Mouse (Mus musculus) small intestine, adult 2 months (tissue): ENCODE measurements around the gene Rpl26. TPM values are rescaled to one million over a fixed set of nuclear protein-coding genes. Genes with fewer than 3 reads are reported as not detected.
A peak's percentile ranks its signal among the peaks of the same experiment; 100 is the strongest.

Experiments used
- H3K27ac ChIP-seq: fragments of 200-500 bp; 2 replicates; pipeline ENCODE4 v1.5.1; 2012; ENCODE audit warnings: low read depth, low read length, control low read depth, inconsistent platforms; ENCODE audit not compliant: insufficient read depth
- H3K27me3 ChIP-seq: fragments of 200-500 bp; 2 replicates; pipeline ENCODE4 v1.6.1; 2012; ENCODE audit warnings: mild to moderate bottlenecking, moderate library complexity, low read length, inconsistent platforms; ENCODE audit not compliant: control insufficient read depth, insufficient read depth
- H3K36me3 ChIP-seq: fragments of 200-500 bp; 2 replicates; pipeline ENCODE4 v1.6.1; 2012; ENCODE audit warnings: mild to moderate bottlenecking, low read length, control low read depth, inconsistent platforms; ENCODE audit not compliant: control insufficient read depth, insufficient read depth
- H3K4me1 ChIP-seq: fragments of 200-500 bp; 2 replicates; pipeline ENCODE4 v1.6.1; 2012; ENCODE audit warnings: low read length, inconsistent platforms, mixed read lengths; ENCODE audit not compliant: control insufficient read depth, insufficient read depth, insufficient read length
- H3K4me3 ChIP-seq: fragments of 200-500 bp; 2 replicates; pipeline ENCODE4 v1.5.1; 2012; ENCODE audit warnings: low read depth, mild to moderate bottlenecking, control low read depth, inconsistent platforms, low read length, moderate library complexity
- CTCF ChIP-seq: fragments of 200-500 bp; IDR thresholded peaks from 2 replicates; pipeline ENCODE4 v1.5.1; 2012; ENCODE audit warnings: low read depth, mild to moderate bottlenecking, control low read depth, inconsistent platforms, low read length, moderate library complexity, mixed read lengths; ENCODE audit not compliant: insufficient replicate concordance, insufficient read length; ENCODE audit errors: extremely low read depth
- POLR2A ChIP-seq: fragments of 200-500 bp; IDR thresholded peaks from 2 replicates; pipeline ENCODE4 v1.6.1; 2012; ENCODE audit warnings: low read depth, mild to moderate bottlenecking, control low read depth, inconsistent platforms, low read length, moderate library complexity
- WGBS: fragments of 180-500 bp; shearing (Covaris S2); methylation state at CpG from one replicate; pipeline ENCODE4 v1.1.7; 2018; 5-methylcytosine and 5-hydroxymethylcytosine counted together
- polyA plus RNA-seq: library from polyadenylated mRNA; depleted of rRNA; stranded (reverse); fragments of >200 nt; gene quantifications from 2 replicates; pipeline ENCODE4 v1.2.3, GENCODE M21; 2012

Rpl26 gene
- polyA plus RNA-seq, 1 experiment = 614 TPM

DNA sequence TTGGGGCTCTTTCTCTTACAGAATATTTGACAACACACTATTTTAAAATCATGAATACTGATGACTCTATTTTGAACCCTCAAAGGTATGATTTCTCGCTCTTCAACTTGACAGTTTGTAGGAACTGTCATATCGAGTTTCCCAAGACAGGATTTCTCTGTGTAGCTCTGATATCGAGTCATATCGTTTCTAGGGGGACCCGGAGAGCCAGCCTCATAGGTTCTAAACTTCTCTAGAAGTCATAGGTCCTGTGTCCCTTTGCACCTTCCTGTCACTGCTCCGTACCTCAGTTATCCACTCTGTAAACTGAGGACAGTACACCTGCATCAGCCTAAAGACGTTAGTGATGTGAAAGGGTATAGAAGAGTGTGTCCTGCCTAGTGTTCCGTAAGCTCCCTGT, 1.6 kb upstream of the Rpl26 start:
- H3K4me1 ChIP-seq = peaks cover 5% of the 10 kb centered on the region
- no peaks in the 10 kb centered on the region for H3K27me3 ChIP-seq
- TF ChIP-seq POLR2A = no peak
- no peak for TF ChIP-seq CTCF
- 76% methylated on average over 8 of the region's 8 CpGs for WGBS
- no peak overlapping the region for H3K4me3 ChIP-seq
- H3K36me3 ChIP-seq = peaks cover 15% of the 10 kb centered on the region
- no peak overlapping the region for H3K27ac ChIP-seq

DNA sequence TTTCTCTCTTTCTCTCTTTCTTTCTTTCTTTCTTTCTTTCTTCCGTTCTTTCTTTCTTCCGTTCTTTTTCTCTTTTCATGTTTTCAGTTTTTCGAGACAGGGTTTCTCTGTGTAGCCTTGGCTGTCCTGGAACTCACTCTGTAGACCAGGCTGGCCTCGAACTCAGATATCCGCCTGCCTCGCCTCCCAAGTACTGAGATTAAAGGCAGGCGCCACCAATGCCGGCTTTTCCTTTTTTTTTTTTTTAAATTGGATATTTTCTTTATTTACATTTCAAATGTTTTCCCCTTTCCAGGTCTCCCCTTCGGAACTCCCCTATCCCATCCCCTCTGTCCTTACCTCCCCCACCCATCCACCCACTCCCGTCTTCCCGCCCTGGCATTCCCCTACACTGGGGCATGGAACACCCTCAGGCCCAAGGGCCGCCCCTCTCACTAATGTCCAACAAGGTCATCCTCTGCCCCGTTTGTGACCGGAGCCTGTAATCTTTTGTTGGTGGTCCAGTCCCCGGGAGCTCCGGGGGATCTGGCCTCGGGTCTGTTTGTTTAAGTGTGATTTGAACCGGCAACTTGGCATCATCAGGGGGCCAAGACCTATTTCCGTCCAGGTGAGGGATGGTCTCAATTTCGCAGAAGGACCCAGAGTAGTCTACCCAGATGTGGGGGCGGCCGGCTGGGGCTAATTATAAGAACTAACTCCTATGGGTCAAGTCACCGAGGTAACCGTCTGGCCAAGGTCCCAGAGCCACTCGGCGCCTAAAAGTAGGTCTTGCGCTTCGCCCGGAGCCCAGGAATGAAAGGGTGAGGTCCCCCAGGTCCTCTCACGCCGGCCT, 648 bp upstream of the Rpl26 start:
- no peaks in the 10 kb centered on the region for H3K27me3 ChIP-seq
- H3K4me3 ChIP-seq = peak overlapping the region; percentile 60
- TF ChIP-seq CTCF = no peak

DNA sequence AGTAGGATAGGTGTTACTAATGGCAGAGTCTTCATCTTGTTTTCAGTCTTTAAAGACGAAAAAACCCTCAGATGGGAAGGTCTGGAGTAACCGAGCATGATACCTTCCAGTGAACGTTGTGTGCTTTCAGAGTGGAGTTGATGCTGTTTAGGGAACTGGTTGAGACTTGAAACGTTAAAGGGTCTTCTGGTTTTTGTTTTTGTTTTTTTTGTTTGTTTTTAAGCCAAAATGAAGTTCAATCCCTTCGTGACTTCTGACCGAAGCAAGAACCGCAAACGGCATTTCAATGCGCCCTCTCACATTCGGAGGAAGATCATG, 623 bp downstream of the Rpl26 start:
- Histone ChIP-seq H3K4me3 (peak overlapping the region; percentile 94), H3K27me3 (no peaks in the 10 kb centered on the region), H3K4me1 (peaks cover 5% of the 10 kb centered on the region), H3K27ac (peak overlapping the region; percentile 49), H3K36me3 (peaks cover 35% of the 10 kb centered on the region)
- WGBS = under 1% methylated on average over 10 of the region's 10 CpGs
- no peak for TF ChIP-seq POLR2A
- no peak for TF ChIP-seq CTCF

More for the DNA sequence above, 648 bp upstream of the Rpl26 start:
- H3K27ac ChIP-seq = no peak overlapping the region
- H3K36me3 ChIP-seq = peaks cover 23% of the 10 kb centered on the region
- peaks cover 5% of the 10 kb centered on the region for H3K4me1 ChIP-seq
- WGBS = 27% methylated on average over 31 of the region's 31 CpGs

DNA sequence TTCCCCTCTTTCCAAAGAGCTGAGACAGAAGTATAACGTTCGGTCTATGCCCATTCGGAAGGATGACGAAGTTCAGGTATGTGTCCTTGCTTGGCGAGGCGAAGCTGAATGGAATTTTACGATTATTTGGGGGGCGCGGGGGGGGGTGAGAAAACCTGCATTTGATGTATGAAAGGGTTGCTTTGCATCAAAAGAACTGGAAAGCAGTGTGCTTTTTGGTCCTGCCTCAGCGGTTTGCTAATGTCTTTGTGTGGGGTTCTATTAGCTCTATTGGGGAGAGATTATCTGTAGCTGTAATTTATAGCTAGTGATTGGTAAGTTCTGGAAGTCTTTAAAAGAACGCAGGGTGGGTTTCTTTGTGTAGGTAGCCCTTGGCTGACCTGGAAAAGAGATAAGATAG, 984 bp downstream of the Rpl26 start:
- Histone ChIP-seq H3K4me3 (peak overlapping the region; percentile 94), H3K36me3 (peaks cover 35% of the 10 kb centered on the region), H3K27ac (no peak overlapping the region), H3K27me3 (no peaks in the 10 kb centered on the region), H3K4me1 (peaks cover 5% of the 10 kb centered on the region)
- WGBS = 2% methylated on average over 11 of the region's 11 CpGs
- no peak for TF ChIP-seq CTCF
- no peak for TF ChIP-seq POLR2A

DNA sequence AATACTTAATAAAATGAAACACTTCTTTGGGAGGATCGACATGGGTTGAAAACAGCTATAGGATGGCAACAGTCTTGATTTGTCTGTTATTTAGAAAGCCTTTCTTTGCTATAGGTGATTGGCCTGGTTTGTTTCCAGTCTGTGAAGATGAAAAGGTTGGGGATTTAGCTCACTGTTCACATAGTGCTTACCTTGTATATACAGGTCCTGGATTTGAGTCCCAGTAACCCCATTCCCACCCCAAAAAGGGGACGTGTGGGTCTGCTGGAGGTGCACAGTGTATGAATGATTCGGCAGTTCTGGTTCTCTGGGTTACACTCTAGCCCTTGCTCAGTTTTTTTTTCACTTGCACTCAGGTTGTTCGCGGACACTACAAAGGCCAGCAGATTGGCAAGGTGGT, 1.4 kb downstream of the Rpl26 start:
- Histone ChIP-seq H3K27me3 (no peaks in the 10 kb centered on the region), H3K4me1 (peaks cover 5% of the 10 kb centered on the region), H3K36me3 (peaks cover 35% of the 10 kb centered on the region), H3K27ac (no peak overlapping the region), H3K4me3 (no peak overlapping the region)
- TF ChIP-seq CTCF (no peak), POLR2A (no peak)
- WGBS = 62% methylated on average over 5 of the region's 5 CpGs

DNA sequence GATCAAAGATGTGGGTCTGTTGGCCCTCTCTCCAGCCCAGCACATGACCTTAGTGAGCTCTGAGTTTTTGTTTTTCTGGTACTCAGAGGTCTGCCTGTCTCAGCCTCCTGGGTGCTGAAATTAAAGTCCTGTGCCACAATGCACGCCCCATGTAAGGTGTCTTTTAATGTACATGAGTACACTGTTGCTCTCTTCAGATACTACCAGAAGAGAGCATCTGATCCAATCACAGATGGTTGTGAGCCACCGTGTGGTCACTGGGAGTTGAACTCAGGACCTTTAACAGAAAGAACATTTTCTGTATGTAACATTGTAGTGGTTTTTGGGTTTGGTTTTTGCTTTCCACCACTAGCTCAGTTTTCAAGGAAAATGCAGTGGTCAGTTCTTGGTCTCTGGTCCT, 2.4 kb downstream of the Rpl26 start:
- Histone ChIP-seq H3K27ac (no peak overlapping the region), H3K4me3 (no peak overlapping the region), H3K36me3 (peaks cover 35% of the 10 kb centered on the region), H3K27me3 (no peaks in the 10 kb centered on the region), H3K4me1 (peaks cover 7% of the 10 kb centered on the region)
- TF ChIP-seq POLR2A (no peak), CTCF (no peak)
- WGBS = 71% methylated on average over 2 of the region's 2 CpGs

DNA sequence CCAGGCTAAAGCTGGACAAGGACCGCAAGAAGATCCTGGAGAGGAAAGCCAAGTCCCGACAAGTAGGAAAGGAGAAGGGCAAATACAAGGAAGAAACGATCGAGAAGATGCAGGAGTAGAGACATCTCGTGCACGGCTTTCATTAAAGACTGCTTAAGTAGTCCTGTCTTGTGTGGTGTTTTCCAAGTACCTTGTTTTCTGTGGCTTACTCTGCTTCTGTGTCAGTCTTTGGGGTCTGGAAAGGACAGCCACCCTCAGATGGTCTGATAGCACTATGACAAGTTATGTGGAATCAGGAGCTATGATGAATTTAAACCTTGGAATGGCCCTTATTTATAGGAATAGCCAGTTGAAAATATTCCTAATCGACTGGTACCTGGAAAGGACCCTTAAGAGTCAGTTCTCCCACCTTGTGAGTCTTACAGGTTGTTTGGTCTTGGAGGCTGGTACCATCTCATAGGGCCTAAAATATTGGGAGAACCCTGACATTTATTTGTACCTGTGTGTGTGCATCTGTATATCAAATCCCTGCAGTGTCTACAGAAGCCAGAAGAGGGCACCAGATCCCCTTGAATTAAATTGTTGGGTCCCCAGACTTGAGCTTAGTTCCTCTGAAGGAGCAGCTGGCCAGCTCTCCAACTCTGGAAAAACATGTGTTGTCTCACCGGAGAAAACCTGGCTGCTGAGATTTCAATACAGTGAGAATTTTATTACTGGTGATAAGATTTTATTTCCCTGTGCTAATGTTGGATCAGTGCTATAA, 3.2 kb downstream of the Rpl26 start:
- WGBS = 64% methylated on average over 8 of the region's 8 CpGs
- no peak for TF ChIP-seq POLR2A
- TF ChIP-seq CTCF = peak; percentile 52; the same call in 1 of the 2 replicates
- no peak overlapping the region for H3K27ac ChIP-seq
- no peak overlapping the region for H3K4me3 ChIP-seq
- peaks cover 8% of the 10 kb centered on the region for H3K4me1 ChIP-seq
- H3K36me3 ChIP-seq = peaks cover 35% of the 10 kb centered on the region
- no peaks in the 10 kb centered on the region for H3K27me3 ChIP-seq
